Mouse (Mus musculus) spleen, adult 2 months (tissue): ENCODE results near the gene Tmem126a. TPM values are rescaled to one million over a fixed set of nuclear protein-coding genes. Genes with fewer than 3 reads are reported as not detected.

Experiments used
- DNase-seq, 2 experiments: peaks; one replicate each; pipeline versions ENCODE4 v3.0.0 to v3.0.0-alpha.2; 2012 to 2021; ENCODE audit warnings: low spot score in 2 of 2, low read depth in 1 of 2
- H3K27ac ChIP-seq: fragments of 200-500 bp; 2 replicates; pipeline ENCODE4 v1.5.1; 2012; ENCODE audit warnings: low read length, inconsistent platforms; ENCODE audit not compliant: insufficient read depth
- H3K27me3 ChIP-seq: fragments of 200-500 bp; 2 replicates; pipeline ENCODE4 v1.6.1; 2012; ENCODE audit warnings: mild to moderate bottlenecking, moderate library complexity, low read length, inconsistent platforms; ENCODE audit not compliant: control insufficient read depth, insufficient read depth
- H3K36me3 ChIP-seq: fragments of 200-500 bp; 2 replicates; pipeline ENCODE4 v1.6.1; 2012; ENCODE audit warnings: mild to moderate bottlenecking, low read length, inconsistent platforms; ENCODE audit not compliant: control insufficient read depth, insufficient read depth
- H3K4me1 ChIP-seq: fragments of 200-500 bp; 2 replicates; pipeline ENCODE4 v1.6.1; 2011; ENCODE audit warnings: inconsistent platforms; ENCODE audit not compliant: control insufficient read depth, insufficient read depth, insufficient read length
- H3K4me3 ChIP-seq: fragments of 200-500 bp; 2 replicates; pipeline ENCODE4 v1.5.1; 2011; ENCODE audit warnings: mild to moderate bottlenecking, inconsistent platforms; ENCODE audit not compliant: insufficient read depth, insufficient read length; ENCODE audit errors: extremely low read depth
- CTCF ChIP-seq: fragments of 200-500 bp; IDR thresholded peaks from 2 replicates; pipeline ENCODE4 v1.5.1; 2011; ENCODE audit warnings: mild to moderate bottlenecking, inconsistent platforms; ENCODE audit not compliant: insufficient read depth, insufficient read length, insufficient replicate concordance; ENCODE audit errors: extremely low read depth
- POLR2A ChIP-seq: fragments of 200-500 bp; IDR thresholded peaks from 2 replicates; pipeline ENCODE4 v1.6.1; 2011; ENCODE audit warnings: low read depth, low read length, inconsistent platforms
- WGBS: fragments of 180-500 bp; shearing (Covaris S2); methylation state at CpG from one replicate; pipeline ENCODE4 v1.1.7; 2018; 5-methylcytosine and 5-hydroxymethylcytosine counted together
- polyA plus RNA-seq: library from polyadenylated mRNA; depleted of rRNA; stranded (reverse); fragments of >200 nt; gene quantifications from 2 replicates; pipeline ENCODE4 v1.2.3, GENCODE M21; 2012

Tmem126a gene
- polyA plus RNA-seq, 1 experiment: 4.2 TPM

DNA sequence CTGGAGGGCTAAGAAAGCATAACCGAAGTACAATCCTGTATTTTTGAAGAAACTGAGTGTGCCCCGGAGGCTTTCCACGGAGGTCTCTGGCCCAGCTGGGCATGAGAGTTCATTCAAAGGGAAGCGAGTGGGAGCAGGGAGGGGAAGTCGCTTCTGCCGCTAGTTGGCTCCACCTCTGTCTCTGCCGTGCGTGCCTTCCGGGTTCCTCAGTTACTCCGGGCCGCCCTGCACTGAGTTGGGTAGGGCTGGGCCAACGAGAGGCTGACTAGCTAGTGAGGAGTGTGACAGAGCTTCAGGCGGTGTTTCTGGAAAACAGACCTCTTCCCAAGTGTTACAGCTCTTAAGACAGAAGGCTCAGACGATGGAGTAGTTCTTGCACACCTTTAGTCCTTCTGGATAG lies 3.9 kb upstream of the Tmem126a start:
- H3K27ac ChIP-seq: no peak overlapping the region
- 26% methylated on average over 14 of the region's 14 CpGs for WGBS
- no peaks in the 10 kb centered on the region for H3K27me3 ChIP-seq
- H3K4me1 ChIP-seq: peaks cover 4% of the 10 kb centered on the region; the same call in 1 of the 2 replicates
- H3K4me3 ChIP-seq: no peak overlapping the region
- TF ChIP-seq POLR2A: no peak
- TF ChIP-seq CTCF: peak; percentile 27; the same call in 1 of the 2 replicates
- no peaks in the 10 kb centered on the region for H3K36me3 ChIP-seq
- DNase-seq: peak in 1 of 2 experiments; percentile 60

DNA sequence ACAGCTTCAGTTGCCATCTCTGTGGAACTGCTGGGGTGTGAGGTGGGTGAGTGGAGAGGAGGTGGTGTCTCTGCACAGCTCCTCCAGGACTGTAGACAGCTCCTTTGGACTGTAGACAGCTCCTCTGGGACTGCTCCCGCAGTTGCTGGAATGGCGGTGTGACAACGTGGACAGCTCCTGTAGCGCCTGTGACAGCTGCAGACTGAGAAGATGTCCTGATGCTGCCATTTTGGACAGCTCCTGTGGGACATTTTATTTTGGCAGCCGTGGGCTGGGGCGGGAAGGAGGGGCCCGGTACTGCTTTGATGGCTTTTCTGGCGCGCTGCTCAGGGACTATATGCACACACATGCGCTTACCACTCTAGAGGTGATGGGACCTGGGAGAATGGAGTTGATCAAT lies 3.3 kb upstream of the Tmem126a start:
- peaks cover 4% of the 10 kb centered on the region; the same call in 1 of the 2 replicates for H3K4me1 ChIP-seq
- DNase-seq: no peak
- 75% methylated on average over 10 of the region's 10 CpGs for WGBS

GRCm38 (mm10) chr7:90457517-90457916 lies 488 bp upstream of the Tmem126a start:
- TF ChIP-seq POLR2A (no peak), CTCF (no peak)
- peaks cover 4% of the 10 kb centered on the region; the same call in 1 of the 2 replicates for H3K4me1 ChIP-seq
- no peaks in the 10 kb centered on the region for H3K27me3 ChIP-seq
- peaks cover 1% of the 10 kb centered on the region; the same call in 1 of the 2 replicates for H3K36me3 ChIP-seq
- no peak for DNase-seq
- WGBS: 7% methylated on average over 10 of the region's 10 CpGs
- peak overlapping the region; percentile 84 for H3K4me3 ChIP-seq
- peak overlapping the region; percentile 75 for H3K27ac ChIP-seq

More for the DNA sequence above, 3.3 kb upstream of the Tmem126a start:
- Histone ChIP-seq H3K27ac (no peak overlapping the region), H3K4me3 (no peak overlapping the region), H3K27me3 (no peaks in the 10 kb centered on the region), H3K36me3 (no peaks in the 10 kb centered on the region)
- TF ChIP-seq POLR2A: no peak

DNA sequence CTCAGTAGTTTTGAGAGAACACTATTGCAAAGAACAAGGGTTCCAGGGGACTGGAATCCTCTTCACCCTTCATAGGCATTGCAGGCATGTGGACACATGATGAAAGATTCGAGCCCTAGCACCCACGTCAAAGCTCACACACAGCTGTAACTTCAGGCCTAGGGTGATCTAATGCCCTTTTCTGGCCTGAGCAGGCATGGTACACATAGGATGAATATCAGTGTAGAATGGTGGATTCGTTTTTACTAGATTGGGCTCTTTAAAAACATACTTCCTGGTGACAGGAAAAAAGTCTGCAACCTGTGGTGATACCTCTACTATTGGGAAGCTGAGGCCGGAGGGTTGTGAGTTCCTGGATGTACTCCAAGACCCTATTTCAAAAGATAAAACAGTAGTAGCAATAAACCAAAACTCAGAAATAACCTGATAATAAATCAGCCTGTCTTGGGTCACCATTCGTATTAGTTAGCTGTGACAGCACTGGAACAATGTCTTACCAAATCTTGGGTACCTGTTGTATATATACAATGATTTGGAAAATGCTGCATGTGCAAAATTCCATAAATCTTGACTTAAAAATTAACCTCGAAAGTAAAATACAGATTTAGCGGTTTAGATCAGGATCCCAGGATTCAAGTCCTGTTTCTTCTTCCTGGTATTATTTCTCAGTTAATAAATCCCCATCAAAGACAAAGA lies 732 bp downstream of the Tmem126a start:
- Histone ChIP-seq H3K36me3 (peaks cover 1% of the 10 kb centered on the region; the same call in 1 of the 2 replicates), H3K27me3 (no peaks in the 10 kb centered on the region), H3K4me3 (peak overlapping the region; percentile 84; the same call in 1 of the 2 replicates), H3K4me1 (peaks cover 4% of the 10 kb centered on the region; the same call in 1 of the 2 replicates), H3K27ac (no peak overlapping the region)
- DNase-seq: no peak
- TF ChIP-seq POLR2A: no peak
- no peak for TF ChIP-seq CTCF
- WGBS: 22% methylated on average over 7 of the region's 7 CpGs

DNA sequence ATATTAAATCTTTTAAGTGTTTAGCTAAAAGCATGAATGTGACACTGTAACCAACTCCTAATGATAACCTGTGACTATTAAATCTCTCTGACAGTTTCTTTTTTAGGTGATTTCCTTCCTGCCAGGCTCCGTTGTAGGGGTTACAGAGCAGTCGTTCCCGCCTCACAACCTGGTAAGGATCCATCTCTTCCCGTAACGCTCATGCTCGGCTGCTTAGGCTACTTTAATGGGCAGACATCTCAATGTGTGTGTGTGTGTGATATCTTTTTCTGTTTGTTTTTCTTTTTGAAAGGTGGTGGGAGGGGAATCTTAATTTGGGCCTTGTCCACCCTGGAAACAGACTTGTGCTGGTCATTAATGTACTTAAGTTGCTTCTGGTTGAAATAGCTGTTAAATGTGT lies 12.8 kb downstream of the Tmem126a start:
- H3K27me3 ChIP-seq: no peaks in the 10 kb centered on the region
- peak overlapping the region; percentile 100 for H3K4me3 ChIP-seq
- no peak for DNase-seq
- peaks cover 4% of the 10 kb centered on the region for H3K4me1 ChIP-seq
- no peak for TF ChIP-seq POLR2A
- no peak for TF ChIP-seq CTCF
- 2% methylated on average over 6 of the region's 6 CpGs for WGBS
- no peak overlapping the region for H3K27ac ChIP-seq
- H3K36me3 ChIP-seq: peaks cover 2% of the 10 kb centered on the region

DNA sequence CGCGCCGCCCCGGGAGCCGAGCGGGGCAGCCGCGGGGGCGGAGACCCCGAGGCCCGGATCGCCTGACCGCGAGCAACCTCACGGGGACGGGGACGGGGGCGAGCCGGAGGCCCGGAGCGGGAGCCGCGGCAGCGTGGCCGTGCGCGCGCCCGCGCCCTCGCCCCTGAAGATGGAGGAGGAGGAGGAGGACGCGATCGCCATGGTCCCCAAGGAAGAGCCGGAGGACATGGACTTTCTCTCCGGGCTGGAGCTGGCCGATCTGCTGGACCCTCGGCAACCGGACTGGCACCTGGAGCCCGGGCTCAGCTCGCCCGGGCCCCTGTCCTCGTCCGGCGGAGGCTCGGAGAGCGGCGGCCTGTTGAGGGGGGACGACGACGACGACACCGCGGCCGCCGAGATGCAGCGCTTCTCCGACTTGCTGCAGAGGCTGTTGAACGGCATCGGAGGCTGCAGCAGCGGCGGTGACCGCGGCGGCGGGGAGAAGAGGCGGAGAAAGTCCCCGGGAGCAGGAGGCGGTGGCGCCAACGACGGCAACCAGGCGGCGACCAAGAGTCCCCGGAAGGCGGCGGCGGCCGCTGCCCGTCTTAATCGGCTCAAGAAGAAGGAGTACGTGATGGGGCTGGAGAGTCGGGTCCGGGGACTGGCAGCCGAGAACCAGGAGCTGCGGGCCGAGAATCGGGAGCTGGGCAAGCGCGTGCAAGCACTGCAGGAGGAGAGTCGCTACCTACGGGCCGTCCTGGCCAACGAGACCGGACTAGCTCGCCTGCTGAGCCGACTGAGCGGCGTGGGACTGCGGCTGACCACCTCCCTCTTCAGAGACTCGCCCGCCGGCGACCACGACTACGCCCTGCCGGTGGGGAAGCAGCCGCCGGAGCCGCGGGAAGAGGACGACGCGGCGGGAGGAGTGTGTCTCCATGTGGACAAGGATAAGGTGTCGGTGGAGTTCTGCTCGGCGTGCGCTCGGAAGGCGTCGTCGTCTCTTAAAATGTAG lies 13.6 kb downstream of the Tmem126a start:
- peaks cover 6% of the 10 kb centered on the region for H3K4me1 ChIP-seq
- H3K36me3 ChIP-seq: no peaks in the 10 kb centered on the region; the same call in 1 of the 2 replicates
- H3K27me3 ChIP-seq: no peaks in the 10 kb centered on the region
- peak overlapping the region; percentile 100 for H3K4me3 ChIP-seq
- peak; percentile 37; the same call in 1 of the 2 replicates for TF ChIP-seq CTCF
- TF ChIP-seq POLR2A: no peak
- WGBS: under 1% methylated on average over 121 of the region's 123 CpGs
- H3K27ac ChIP-seq: peak overlapping the region; percentile 96
- DNase-seq: peak in 1 of 2 experiments; percentile 70
